Mouse (Mus musculus) kidney, adult 2 months (tissue): ENCODE measurements around the gene Capn7.

ENCODE experiments used
- CTCF ChIP-seq: fragments of 200-500 bp; conservative IDR thresholded peaks from 2 replicates; pipeline ENCODE4 v1.5.1; 2011; ENCODE audit warnings: low read depth, mild to moderate bottlenecking, control low read depth, low read length, moderate library complexity, mixed read lengths; ENCODE audit not compliant: insufficient read depth, insufficient read length
- POLR2A ChIP-seq: fragments of 200-500 bp; IDR thresholded peaks from one replicate; pipeline ENCODE4 v1.6.1; 2011; ENCODE audit warnings: low read depth, low read length, control low read depth

DNA sequence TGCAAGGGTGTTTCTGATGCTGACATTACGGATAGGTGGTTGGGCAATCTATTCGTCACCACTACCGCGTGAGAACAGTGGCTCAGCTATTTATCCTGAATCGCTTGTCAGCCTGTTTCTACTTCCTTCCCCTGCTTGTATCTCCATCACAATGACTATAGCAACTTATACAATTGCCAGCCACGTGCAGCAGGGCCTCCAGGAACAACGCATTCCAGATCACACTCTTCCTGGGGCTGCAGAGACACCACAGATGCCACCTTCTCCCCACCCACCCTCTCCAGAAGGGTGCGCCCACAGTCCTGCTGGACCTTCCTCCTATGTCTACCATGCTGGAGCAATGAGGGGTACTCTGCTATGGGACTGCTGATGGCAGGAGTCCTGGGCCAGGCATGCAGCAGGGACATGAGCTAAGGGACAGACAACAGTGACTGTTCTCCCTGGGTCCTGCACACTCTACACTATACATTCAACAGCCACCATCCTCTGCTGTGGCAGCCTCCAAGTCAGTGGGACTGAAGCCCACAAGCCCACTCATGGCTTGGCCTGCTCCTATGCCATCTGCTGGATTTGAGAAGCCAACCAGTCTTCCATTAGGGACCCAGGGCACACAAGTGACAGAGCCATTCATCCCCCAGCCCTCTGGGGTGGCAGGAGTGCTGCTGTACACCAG lies 56.6 kb downstream of the Capn7 start:
- TF ChIP-seq CTCF (no peak), POLR2A (no peak)
